ENCODE assay signal across 9 mouse cellular contexts in the genomic region with DNA sequence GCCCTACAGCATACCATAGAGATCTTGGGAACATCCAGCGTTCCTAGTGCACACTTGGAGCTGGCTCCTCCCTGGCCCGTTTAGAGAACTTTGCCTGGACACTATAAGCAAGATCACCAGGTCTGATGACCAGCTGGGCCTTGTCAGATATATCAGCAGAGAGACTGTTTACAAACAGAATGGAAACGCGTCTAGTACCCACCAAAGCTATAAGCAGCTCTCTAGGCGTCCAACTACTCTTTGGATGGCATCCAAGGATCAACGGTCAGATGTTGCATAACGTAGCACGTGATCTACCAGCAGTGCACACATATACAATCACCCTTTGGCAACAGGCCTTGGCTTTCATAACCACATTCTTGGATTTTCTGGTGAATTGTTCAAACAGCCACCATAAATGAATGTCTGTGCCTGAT. TPM values are rescaled to one million over a fixed set of nuclear protein-coding genes. Genes with fewer than 3 reads are reported as not detected.
DNase-seq lines count a peak whose midpoint lies in the region; ATAC-seq and TF ChIP-seq lines count a peak whose summit lies in the region.
"Had no signal": no experiment of that assay in that cellular context is flagged by ENCODE, and none has a peak within 500 bp of the region (broad histone marks: within the 10 kb centered on the region; RNA-seq: fewer than 3 reads in every experiment).

No protein-coding gene starts in this region.

- no peaks in the 10 kb centered on the region for H3K27me3 ChIP-seq in forebrain, embryonic 16.5 days (replicated peaks; ENCODE audit: control insufficient read depth, insufficient read depth, low read length)
- H3K27me3 ChIP-seq in myocyte (ENCODE audit: control insufficient read depth, insufficient read depth, insufficient read length): no peaks in the 10 kb centered on the region
- H3K27me3 ChIP-seq: hindbrain, embryonic 15.5 days had no signal

- no peak overlapping the region for H3K4me2 ChIP-seq in forebrain, embryonic 16.5 days (ENCODE audit: low read length)
- no peak overlapping the region for H3K4me2 ChIP-seq in myocyte (ENCODE audit: low read depth)
- H3K4me2 ChIP-seq: hindbrain, embryonic 15.5 days had no signal

- peak; percentile 25 for DNase-seq in left cerebral cortex, postnatal 4 days
- no peak for DNase-seq in left cerebral cortex, adult 2 months (ENCODE audit: extremely low spot score in 1 of 2, low spot score in 2 of 2)
- DNase-seq in kidney, postnatal 36 days: peak; percentile 78 to 90
- no peak for DNase-seq in layer of hippocampus, postnatal 10 days (ENCODE audit: low spot score in 2 of 2)
- DNase-seq in layer of hippocampus, adult 2 months (ENCODE audit: low spot score in 2 of 2): no peak
- no peak for DNase-seq in thymus, postnatal 14 days

- 37% methylated on average over 8 of the region's 8 CpGs for WGBS in forebrain, embryonic 16.5 days

- H3K4me3 ChIP-seq in left cerebral cortex, adult 2 months: no peak overlapping the region
- no peak overlapping the region for H3K4me3 ChIP-seq in forebrain, embryonic 16.5 days (replicated peaks; ENCODE audit: low read length)
- no peak overlapping the region for H3K4me3 ChIP-seq in myocyte
- no peak overlapping the region for H3K4me3 ChIP-seq in layer of hippocampus, adult 2 months
- H3K4me3 ChIP-seq: hindbrain, embryonic 15.5 days had no signal

- no peaks in the 10 kb centered on the region for H3K9me3 ChIP-seq in forebrain, embryonic 16.5 days (ENCODE audit: control insufficient read depth, low read length)
- H3K9me3 ChIP-seq: hindbrain, embryonic 15.5 days had no signal

- H3K9ac ChIP-seq in forebrain, embryonic 16.5 days (replicated peaks; ENCODE audit: low read depth, low read length): no peak overlapping the region
- H3K9ac ChIP-seq: hindbrain, embryonic 15.5 days had no signal

- intact Hi-C loops in left cerebral cortex, postnatal 4 days (cut with DNase I): no loop called here
- intact Hi-C loops in left cerebral cortex, adult 2 months (cut with DNase I): no loop called here

- H3K79me2 ChIP-seq in myocyte (ENCODE audit: control insufficient read depth, insufficient read depth): no peaks in the 10 kb centered on the region

- H3K36me3 ChIP-seq in forebrain, embryonic 16.5 days (ENCODE audit: control insufficient read depth, insufficient read depth): no peaks in the 10 kb centered on the region
- no peaks in the 10 kb centered on the region for H3K36me3 ChIP-seq in myocyte (ENCODE audit: control insufficient read depth, insufficient read depth)
- H3K36me3 ChIP-seq: hindbrain, embryonic 15.5 days had no signal

- ATAC-seq in forebrain, embryonic 16.5 days: peak; percentile 31

- no peak for TF ChIP-seq CTCF in left cerebral cortex, adult 2 months (IDR thresholded peaks at IDR 0.05)
- no peak for TF ChIP-seq CTCF in layer of hippocampus, adult 2 months (conservative IDR thresholded peaks at IDR 0.05)

- H3K4me1 ChIP-seq in forebrain, embryonic 16.5 days (replicated peaks; ENCODE audit: control insufficient read depth, insufficient read depth, low read length): peaks cover 13% of the 10 kb centered on the region

- TF ChIP-seq POLR2A in myocyte (IDR thresholded peaks at IDR 0.05; ENCODE audit: insufficient read length, low read depth): no peak

- no peak overlapping the region for H3ac ChIP-seq in myocyte (ENCODE audit: control insufficient read depth, insufficient read length)

- no peak overlapping the region for H3K27ac ChIP-seq in left cerebral cortex, adult 2 months
- H3K27ac ChIP-seq in forebrain, embryonic 16.5 days (ENCODE audit: low read length): no peak overlapping the region
- no peak overlapping the region for H3K27ac ChIP-seq in layer of hippocampus, adult 2 months
- H3K27ac ChIP-seq: hindbrain, embryonic 15.5 days had no signal

TF ChIP-seq in myocyte, 11 proteins besides CTCF, POLR2A, EP300 and RAD21:
- TF ChIP-seq USF1 (IDR thresholded peaks at IDR 0.05; ENCODE audit: low read depth): peak; percentile 12
- no peak for TF ChIP-seq E2F4 (IDR thresholded peaks at IDR 0.05; ENCODE audit: insufficient read depth)

RNA-seq across cellular contexts. Expression of gene Gclm, which starts 46.4 kb away (rescaled TPM):
- total RNA-seq in left cerebral cortex, postnatal 4 days (2021): 10 to 100 TPM; 59.5 to 79.0 TPM
- total RNA-seq in left cerebral cortex, adult 2 months (2021): 10 to 100 TPM; 60.5 to 67.3 TPM
- polyA plus RNA-seq in forebrain, embryonic 16.5 days (2015; fragmentation: Nextera tagmentation; extraction: Ambion mirVana): 51.2 TPM in 2 replicates
- polyA plus RNA-seq in myocyte (2012; fragmentation: generic; extraction: Trizol): 23.2 TPM
- total RNA-seq in layer of hippocampus, postnatal 10 days (2021): 10 to 100 TPM; 54.4 to 67.7 TPM
- 10 to 100 TPM; 53.3 to 70.3 TPM for total RNA-seq in layer of hippocampus, adult 2 months (2021)

Comparison
In these comparisons a context has a peak if more than half of its experiments do, and no peak if none do; other contexts are left out.
1. DNase-seq: peak in left cerebral cortex, postnatal 4 days (single experiment) and kidney, postnatal 36 days (2 of 2); none in left cerebral cortex, adult 2 months (0 of 2), layer of hippocampus, postnatal 10 days (0 of 2), layer of hippocampus, adult 2 months (0 of 2) and thymus, postnatal 14 days (single experiment).